Mouse (Mus musculus) ES-E14 (cell line): ENCODE data around the gene Mknk2. TPM values are rescaled to one million over a fixed set of nuclear protein-coding genes. Genes with fewer than 3 reads are reported as not detected.

ENCODE experiments used
- DNase-seq: peaks from one replicate; pipeline ENCODE4 v3.0.0-alpha.2; 2013; ENCODE audit warnings: low read depth, low spot score
- H3K27ac ChIP-seq: 2 replicates; pipeline ENCODE4 v1.5.1; 2012; ENCODE audit warnings: low read depth, mild to moderate bottlenecking, low read length, moderate library complexity, mixed read lengths; ENCODE audit not compliant: poor library complexity, insufficient read depth, severe bottlenecking
- H3K36me3 ChIP-seq: 2 replicates; pipeline ENCODE4 v1.6.1; 2012; ENCODE audit warnings: mild to moderate bottlenecking, low read length, moderate library complexity, mixed read lengths; ENCODE audit not compliant: control insufficient read depth, poor library complexity, insufficient read depth, severe bottlenecking
- H3K4me1 ChIP-seq, 2 experiments: fragments of 150-350 bp in 1 of 2; sonication (generic) in 1 of 2; 2 replicates each; pipeline ENCODE4 v1.6.1; 2012; ENCODE audit warnings: low read length in 2 of 2, mild to moderate bottlenecking in 1 of 2, mixed read lengths in 1 of 2; ENCODE audit not compliant: control insufficient read depth in 2 of 2, insufficient read depth in 2 of 2, poor library complexity in 1 of 2
- H3K4me3 ChIP-seq, 2 experiments: fragments of 150-350 bp in 1 of 2; sonication (generic) in 1 of 2; 2 replicates each; pipeline ENCODE4 v1.5.1; 2012; ENCODE audit warnings: low read length in 2 of 2, low read depth in 1 of 2, mild to moderate bottlenecking in 1 of 2, mixed read lengths in 1 of 2; ENCODE audit not compliant: insufficient read depth in 1 of 2, poor library complexity in 1 of 2, severe bottlenecking in 1 of 2
- H3K9ac ChIP-seq: 2 replicates; pipeline ENCODE4 v1.6.1; 2012; ENCODE audit warnings: low read depth, mild to moderate bottlenecking, low read length, mixed read lengths; ENCODE audit not compliant: poor library complexity, insufficient read depth, severe bottlenecking
- H3K9me3 ChIP-seq: fragments of 150-350 bp; sonication (generic); 2 replicates; pipeline ENCODE4 v1.6.1; 2012; ENCODE audit warnings: low read depth, mild to moderate bottlenecking, low read length; ENCODE audit not compliant: control insufficient read depth, insufficient read depth
- CHD2 ChIP-seq: IDR thresholded peaks from 2 replicates; pipeline ENCODE4 v1.6.1; 2014; ENCODE audit warnings: mild to moderate bottlenecking, low read depth, low read length, inconsistent platforms
- HCFC1 ChIP-seq: IDR thresholded peaks from 2 replicates; pipeline ENCODE4 v1.6.1; 2012; ENCODE audit warnings: low read length, inconsistent platforms, borderline replicate concordance; ENCODE audit not compliant: insufficient read depth
- MAFK ChIP-seq: IDR thresholded peaks from 2 replicates; pipeline ENCODE4 v1.6.1; 2014; ENCODE audit warnings: mild to moderate bottlenecking, low read depth, low read length, inconsistent platforms; ENCODE audit not compliant: insufficient read depth
- ZC3H11A ChIP-seq: IDR thresholded peaks from 2 replicates; pipeline ENCODE4 v1.6.1; 2012; ENCODE audit warnings: low read depth, mild to moderate bottlenecking, inconsistent platforms, low read length, borderline replicate concordance
- ZNF384 ChIP-seq: IDR thresholded peaks from 2 replicates; pipeline ENCODE4 v1.6.1; 2012; ENCODE audit warnings: low read depth, low read length, inconsistent platforms
- in situ Hi-C, 2 experiments: fragments of 600-800 bp; cut with MboI; formaldehyde crosslinking; loops; one replicate each; pipeline ENCODE4 v1.15.1; 2025; ENCODE audit warnings: low sequenced_read_pairs in 2 of 2, inconsistent platforms in 1 of 2; ENCODE audit not compliant: unreplicated experiment in 2 of 2
- total RNA-seq: library from RNA; depleted of rRNA; stranded (reverse); fragments of 300-350 nt; gene quantifications from 2 replicates; pipeline ENCODE4 v1.2.3, GENCODE M21; 2012

Gene Mknk2
- total RNA-seq, 1 experiment: 40.7 TPM

DNA sequence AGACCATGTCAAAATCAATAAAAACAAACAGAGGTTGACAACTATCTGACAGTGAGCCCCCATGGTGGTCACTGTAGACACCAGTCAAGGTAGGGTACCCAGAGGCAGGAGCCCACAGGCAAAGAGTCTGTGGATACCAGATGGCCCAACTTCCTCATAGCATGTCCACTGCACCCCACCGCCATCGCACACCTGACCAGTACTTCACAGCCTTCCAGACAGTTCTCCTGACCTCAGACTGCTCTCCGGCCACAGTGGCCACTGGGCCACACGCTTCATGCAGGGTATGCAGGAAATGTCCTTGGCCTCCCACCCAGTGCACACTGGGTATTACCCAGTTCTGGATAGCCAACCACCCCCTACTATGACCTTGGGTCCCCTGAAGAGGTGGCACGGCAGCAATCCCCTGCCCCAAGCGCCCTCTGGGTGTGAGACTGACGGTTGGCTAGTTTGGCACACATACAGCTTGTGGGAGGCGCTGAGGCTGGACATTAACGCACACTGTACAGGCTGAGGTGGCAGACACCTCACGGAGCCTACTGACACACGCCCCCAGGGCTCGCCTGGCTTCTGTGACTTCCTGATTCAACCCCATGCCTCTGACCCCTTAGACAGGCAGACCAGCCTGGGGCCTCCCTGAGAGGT is 15.6 kb upstream of the Mknk2 start:
- in situ Hi-C loops: no loop called here
- no peak overlapping the region for H3K9ac ChIP-seq
- peaks cover 4 to 27% of the 10 kb centered on the region in 2 experiments; a peak in 3 of 4 replicates for H3K4me1 ChIP-seq
- no peak for TF ChIP-seq MAFK
- no peak for TF ChIP-seq CHD2
- no peak for TF ChIP-seq HCFC1
- TF ChIP-seq ZC3H11A: no peak
- no peak for TF ChIP-seq ZNF384
- DNase-seq: no peak
- H3K27ac ChIP-seq: no peak overlapping the region
- no peak overlapping the region for H3K4me3 ChIP-seq
- H3K36me3 ChIP-seq: peaks cover 8% of the 10 kb centered on the region; the same call in 1 of the 2 replicates
- H3K9me3 ChIP-seq: no peaks in the 10 kb centered on the region

DNA sequence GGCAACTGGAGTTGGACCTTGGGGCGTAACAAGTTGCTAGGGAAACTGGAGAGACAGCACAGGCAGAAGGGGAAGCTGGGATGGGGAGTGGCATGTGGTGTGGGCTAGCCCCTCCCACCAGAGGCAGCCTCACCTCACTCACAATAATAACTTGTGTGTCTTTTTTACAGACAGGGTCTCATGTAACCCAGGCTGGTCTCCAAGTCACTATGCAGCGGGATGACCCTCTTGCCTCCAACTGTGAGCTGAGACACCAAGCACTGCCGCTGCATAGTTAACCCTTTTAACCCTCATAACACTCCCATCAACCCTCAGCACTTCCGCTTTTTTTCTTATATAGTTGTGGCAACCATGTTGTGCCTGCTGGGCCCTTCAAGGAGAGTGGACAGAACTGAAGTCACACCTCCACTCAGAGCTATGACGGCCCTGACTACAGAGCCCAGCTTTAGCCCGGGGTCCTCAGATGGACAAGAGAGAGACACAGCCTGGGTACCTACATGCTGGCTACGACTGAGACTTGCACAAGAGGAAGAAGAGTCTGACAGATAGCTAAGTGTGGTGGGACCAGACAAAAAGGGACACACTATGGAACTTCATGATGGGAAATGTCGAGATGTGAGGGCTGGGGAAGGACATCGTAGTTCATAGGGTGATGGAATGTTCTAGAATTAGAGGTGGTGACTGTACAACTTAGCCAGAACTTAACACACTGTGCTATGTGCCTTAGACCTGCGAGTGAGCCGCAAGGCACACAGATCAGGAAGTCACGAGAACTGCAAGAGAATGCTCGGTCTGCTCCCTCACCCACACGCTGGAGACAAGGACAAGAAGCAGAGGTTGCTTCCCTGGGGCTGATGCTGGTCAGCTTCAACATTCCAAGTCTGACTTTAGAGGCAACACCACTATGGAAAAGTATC is 14.6 kb upstream of the Mknk2 start:
- H3K27ac ChIP-seq: no peak overlapping the region
- H3K36me3 ChIP-seq: peaks cover 8% of the 10 kb centered on the region; the same call in 1 of the 2 replicates
- peaks cover 4 to 27% of the 10 kb centered on the region in 2 experiments; a peak in 3 of 4 replicates for H3K4me1 ChIP-seq
- in situ Hi-C loops: no loop called here
- H3K4me3 ChIP-seq: no peak overlapping the region
- no peak overlapping the region for H3K9ac ChIP-seq
- no peak for DNase-seq
- no peaks in the 10 kb centered on the region for H3K9me3 ChIP-seq
- TF ChIP-seq ZNF384 (no peak), ZC3H11A (no peak), CHD2 (no peak), HCFC1 (no peak), MAFK (no peak)

DNA sequence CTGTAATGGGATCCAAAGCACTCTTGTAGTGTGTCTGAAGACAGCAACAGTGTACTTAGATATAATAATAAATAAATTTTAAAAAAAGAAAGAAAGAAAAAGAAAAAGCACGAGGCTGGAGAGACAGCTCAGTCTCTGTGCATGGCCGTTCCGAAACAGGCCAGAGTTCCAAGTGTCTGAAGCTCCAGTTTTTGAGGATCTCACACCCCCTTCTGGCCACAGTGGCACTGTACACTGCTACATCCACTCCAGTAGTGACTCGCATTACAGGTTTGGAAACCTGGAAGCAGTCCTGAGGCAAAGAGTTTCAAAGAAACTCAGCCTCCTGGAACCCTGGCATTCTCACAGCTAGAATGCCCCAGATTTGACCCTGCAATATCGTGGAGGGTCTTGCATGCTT is 9.9 kb upstream of the Mknk2 start:
- DNase-seq: peak; percentile 68
- H3K4me1 ChIP-seq: peaks cover 0 to 9% of the 10 kb centered on the region in 2 experiments; a peak in 1 of 4 replicates
- H3K9me3 ChIP-seq: no peaks in the 10 kb centered on the region
- in situ Hi-C loops: no loop called here
- TF ChIP-seq ZC3H11A (0 out of 2 replicates have a peak, but pooled peaks have one; percentile 14), MAFK (no peak)
- H3K36me3 ChIP-seq: peaks cover 15% of the 10 kb centered on the region; the same call in 1 of the 2 replicates
- H3K9ac ChIP-seq: no peak overlapping the region
- no peak overlapping the region for H3K27ac ChIP-seq
- no peak overlapping the region for H3K4me3 ChIP-seq

GRCm38 (mm10) chr10:80686617-80687016 is 8.7 kb upstream of the Mknk2 start:
- no peak for DNase-seq
- Histone ChIP-seq H3K27ac (no peak overlapping the region), H3K4me3 (no peak overlapping the region), H3K9ac (no peak overlapping the region), H3K9me3 (no peaks in the 10 kb centered on the region), H3K4me1 (peaks cover 0 to 5% of the 10 kb centered on the region in 2 experiments; a peak in 1 of 4 replicates), H3K36me3 (peaks cover 15% of the 10 kb centered on the region; the same call in 1 of the 2 replicates)
- in situ Hi-C loops: no loop called here
- TF ChIP-seq HCFC1 (no peak), MAFK (no peak), ZC3H11A (no peak), CHD2 (no peak), ZNF384 (no peak)
